Mouse (Mus musculus) bone marrow, adult 2 months (tissue): ENCODE results near the gene Ndufc1.
"Not testable (repeated sequence)": the region's sequence is repeated elsewhere in the genome, so short reads cannot be mapped to it uniquely, and the experiment has no call there.

Experiments
- CTCF ChIP-seq: fragments of 200-500 bp; IDR thresholded peaks from 2 replicates; pipeline ENCODE4 v1.5.1; 2011; ENCODE audit warnings: low read length, control low read depth; ENCODE audit not compliant: control insufficient read depth, insufficient read depth
- POLR2A ChIP-seq: fragments of 200-500 bp; IDR thresholded peaks from 2 replicates; pipeline ENCODE4 v1.6.1; 2011; ENCODE audit warnings: low read depth, mild to moderate bottlenecking, control low read depth, low read length, borderline replicate concordance; ENCODE audit not compliant: control insufficient read depth

DNA sequence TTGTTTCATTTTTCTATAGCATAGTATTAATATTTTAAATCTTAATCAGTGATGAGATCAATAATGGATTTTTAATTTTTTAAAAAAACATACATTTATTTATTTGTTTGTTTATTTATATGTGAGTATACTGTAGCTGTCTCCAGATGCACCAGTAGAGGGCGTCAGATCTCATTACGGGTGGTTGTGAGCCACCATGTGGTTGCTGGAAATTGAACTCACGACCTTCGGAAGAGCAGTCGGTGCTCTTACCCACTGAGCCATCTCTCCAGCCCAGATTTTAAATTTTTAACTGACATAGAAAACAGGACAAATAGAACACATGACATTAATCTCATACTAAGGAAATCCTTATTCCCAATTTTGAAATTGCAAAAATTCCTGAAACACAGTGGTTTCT is 25.6 kb upstream of the Ndufc1 start:
- not testable (repeated sequence) for TF ChIP-seq CTCF, POLR2A
